Mouse (Mus musculus) thymus, adult 2 months (tissue): ENCODE measurements at regions not wholly inside any gene's neighbourhood (a gene's known extent, or its start where the extent isn't known, plus 50 kb on each side); places are given as distances from the start of the nearest gene placed in this dataset.

Experiments
- DNase-seq: peaks from one replicate; pipeline ENCODE4 v3.0.0; 2021
- H3K27ac ChIP-seq: fragments of 200-500 bp; 2 replicates; pipeline ENCODE4 v1.5.1; 2012; ENCODE audit warnings: low read length, control low read depth; ENCODE audit not compliant: control insufficient read depth, insufficient read depth
- H3K27me3 ChIP-seq: fragments of 200-500 bp; 2 replicates; pipeline ENCODE4 v1.6.1; 2012; ENCODE audit warnings: mild to moderate bottlenecking, low read length, moderate library complexity, mixed read lengths; ENCODE audit not compliant: control insufficient read depth, insufficient read depth
- H3K36me3 ChIP-seq: fragments of 200-500 bp; 2 replicates; pipeline ENCODE4 v1.6.1; 2012; ENCODE audit warnings: mild to moderate bottlenecking, low read length, moderate library complexity; ENCODE audit not compliant: control insufficient read depth, insufficient read depth
- H3K4me1 ChIP-seq: fragments of 200-500 bp; replicated peaks from 2 replicates; pipeline ENCODE4 v1.6.1; 2012; ENCODE audit warnings: low read length; ENCODE audit not compliant: control insufficient read depth, insufficient read depth
- H3K4me3 ChIP-seq: fragments of 200-500 bp; 2 replicates; pipeline ENCODE4 v1.5.1; 2012; ENCODE audit warnings: mild to moderate bottlenecking, low read length, control low read depth, moderate library complexity; ENCODE audit not compliant: control insufficient read depth, insufficient read depth
- CTCF ChIP-seq: fragments of 200-500 bp; IDR thresholded peaks from 2 replicates; pipeline ENCODE4 v1.5.1; 2012; ENCODE audit warnings: mild to moderate bottlenecking, control low read depth, low read length, moderate library complexity, borderline replicate concordance; ENCODE audit not compliant: control insufficient read depth, poor library complexity, insufficient read depth; ENCODE audit errors: extremely low read depth
- POLR2A ChIP-seq: fragments of 200-500 bp; IDR thresholded peaks from 2 replicates; pipeline ENCODE4 v1.6.1; 2012; ENCODE audit warnings: mild to moderate bottlenecking, low read length, control low read depth, moderate library complexity; ENCODE audit not compliant: control insufficient read depth, poor library complexity, insufficient read depth; ENCODE audit errors: extremely low read depth
- WGBS: fragments of 180-500 bp; shearing (Covaris S2); methylation state at CpG from one replicate; pipeline ENCODE4 v1.1.7; 2018; 5-methylcytosine and 5-hydroxymethylcytosine counted together

GRCm38 (mm10) chr3:80396240-80396639 lies 406.4 kb downstream of the Gria2 start:
- H3K36me3 ChIP-seq, result no peaks in the 10 kb centered on the region
- WGBS, result 87% methylated on average over 4 of the region's 4 CpGs
- no peaks in the 10 kb centered on the region for H3K27me3 ChIP-seq
- TF ChIP-seq POLR2A, result no peak
- TF ChIP-seq CTCF, result no peak
- DNase-seq, result no peak
- H3K4me1 ChIP-seq, result no peaks in the 10 kb centered on the region
- H3K27ac ChIP-seq, result no peak overlapping the region
- H3K4me3 ChIP-seq, result no peak overlapping the region

- no peak overlapping the region for H3K4me3 ChIP-seq
- no peak for TF ChIP-seq CTCF
- TF ChIP-seq POLR2A, result no peak
- no peak overlapping the region for H3K27ac ChIP-seq
- 96% methylated on average over 3 of the region's 3 CpGs for WGBS
- no peaks in the 10 kb centered on the region for H3K27me3 ChIP-seq
- no peak for DNase-seq
- H3K36me3 ChIP-seq, result no peaks in the 10 kb centered on the region
- no peaks in the 10 kb centered on the region for H3K4me1 ChIP-seq
Measured at GRCm38 (mm10) chr3:80420453-80420852, 382.2 kb downstream of the Gria2 start.

- DNase-seq, result no peak
- WGBS, result 96% methylated on average over 3 of the region's 3 CpGs
Measured at GRCm38 (mm10) chr3:80421461-80421860, 381.2 kb downstream of the Gria2 start.

GRCm38 (mm10) chr3:80422106-80422505 lies 380.5 kb downstream of the Gria2 start:
- no peak overlapping the region for H3K4me3 ChIP-seq
- no peaks in the 10 kb centered on the region for H3K27me3 ChIP-seq
- H3K27ac ChIP-seq, result no peak overlapping the region
- no peak for DNase-seq
- H3K4me1 ChIP-seq, result no peaks in the 10 kb centered on the region
- H3K36me3 ChIP-seq, result no peaks in the 10 kb centered on the region
- WGBS, result 92% methylated on average over 3 of the region's 3 CpGs
- TF ChIP-seq POLR2A (no peak), CTCF (no peak)

More at GRCm38 (mm10) chr3:80421461-80421860, 381.2 kb downstream of the Gria2 start:
- no peak overlapping the region for H3K4me3 ChIP-seq
- H3K27me3 ChIP-seq, result no peaks in the 10 kb centered on the region
- no peak for TF ChIP-seq POLR2A
- no peak for TF ChIP-seq CTCF
- H3K27ac ChIP-seq, result no peak overlapping the region
- H3K36me3 ChIP-seq, result no peaks in the 10 kb centered on the region
- H3K4me1 ChIP-seq, result no peaks in the 10 kb centered on the region

- Histone ChIP-seq H3K4me3 (no peak overlapping the region), H3K36me3 (no peaks in the 10 kb centered on the region), H3K4me1 (no peaks in the 10 kb centered on the region), H3K27ac (no peak overlapping the region), H3K27me3 (no peaks in the 10 kb centered on the region)
- 85% methylated on average over 4 of the region's 4 CpGs for WGBS
- DNase-seq, result no peak
- TF ChIP-seq CTCF, result no peak
- TF ChIP-seq POLR2A, result no peak
Measured at GRCm38 (mm10) chr3:80422646-80423045, 380.0 kb downstream of the Gria2 start.
